Mouse (Mus musculus): ENCODE results near the gene Fam102b.

Fam102b gene

DNA sequence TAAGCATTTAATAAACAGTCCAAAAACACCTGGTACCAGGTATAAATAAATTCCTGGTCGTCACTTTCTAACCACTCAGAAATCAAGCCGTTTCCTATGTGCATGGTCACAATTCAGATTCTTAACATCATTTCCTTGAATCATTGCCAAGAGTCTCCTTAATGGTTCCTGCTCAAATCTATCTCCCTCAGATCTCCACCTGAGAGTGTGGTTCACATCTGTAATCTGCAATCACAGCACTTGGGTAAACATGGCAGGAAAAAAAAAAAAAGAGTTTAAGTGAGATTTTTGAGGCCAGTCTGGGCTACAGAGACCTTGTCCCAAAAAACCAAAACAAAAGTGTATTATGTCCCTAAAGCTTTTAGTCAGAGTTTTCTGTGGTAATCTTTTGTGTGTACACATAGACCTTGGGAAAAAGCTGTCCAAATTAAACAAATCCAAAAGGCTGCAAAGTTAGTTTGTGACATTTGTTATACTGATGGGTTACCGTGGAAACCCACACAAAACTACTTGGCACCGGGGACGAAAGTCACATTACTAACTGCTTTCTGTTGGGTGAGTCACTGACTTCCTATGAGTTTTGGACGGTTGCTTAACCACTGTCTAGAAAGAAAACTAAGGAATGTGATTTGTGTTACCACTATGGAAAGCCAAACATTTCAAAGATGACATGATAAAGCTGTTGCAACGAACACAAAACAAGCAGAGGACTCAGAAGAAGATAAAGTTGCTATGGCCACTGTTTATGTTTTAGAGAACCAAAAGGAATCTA, 16.7 kb downstream of the Fam102b start:
- DNase-seq: no peak

- no peak for DNase-seq
These were observed 19.2 kb downstream of the Fam102b start for GRCm38 (mm10) chr3:109008180-109008579.

DNA sequence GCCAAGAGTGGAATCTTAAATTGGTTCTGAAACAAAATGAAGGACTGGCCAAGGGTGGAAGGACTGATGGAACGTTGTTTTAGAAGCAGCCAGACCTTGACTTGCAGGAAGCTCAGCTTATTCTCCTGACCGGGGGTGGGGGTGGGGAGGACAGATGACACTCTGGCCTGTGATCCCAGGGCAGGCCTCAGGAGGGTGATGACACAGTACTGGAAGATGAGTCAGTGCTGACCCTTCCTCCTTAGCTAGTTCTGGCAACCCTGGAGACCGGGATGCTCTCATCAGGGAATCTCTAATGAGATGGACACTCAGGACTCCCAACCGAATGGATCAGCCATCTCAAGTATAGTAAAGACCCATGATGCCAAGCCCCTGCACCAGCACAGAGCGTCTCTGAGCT, 21.6 kb downstream of the Fam102b start:
- no peak for DNase-seq

- DNase-seq: no peak
These were observed 28.2 kb downstream of the Fam102b start for GRCm38 (mm10) chr3:108999173-108999572.

DNA sequence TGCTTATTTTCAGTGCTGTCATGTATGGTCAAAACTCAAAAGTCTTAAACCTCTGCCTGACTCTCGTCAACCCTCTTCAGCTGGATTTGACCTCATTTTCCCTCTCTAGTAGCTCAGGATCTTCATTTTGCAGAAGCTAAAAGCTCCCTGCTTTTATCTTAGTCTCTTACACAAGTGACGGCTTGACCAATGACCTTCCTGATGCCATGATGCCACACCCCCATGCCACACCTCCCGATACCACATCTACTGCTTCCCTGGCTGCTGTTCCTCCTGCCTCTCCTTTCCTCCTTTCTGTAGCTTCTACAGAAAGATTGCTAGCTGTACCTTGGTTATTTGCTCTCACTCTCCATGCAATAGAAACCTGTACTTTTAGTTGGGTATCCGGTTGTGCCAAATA, 29.6 kb downstream of the Fam102b start:
- DNase-seq: peak; percentile 57

DNA sequence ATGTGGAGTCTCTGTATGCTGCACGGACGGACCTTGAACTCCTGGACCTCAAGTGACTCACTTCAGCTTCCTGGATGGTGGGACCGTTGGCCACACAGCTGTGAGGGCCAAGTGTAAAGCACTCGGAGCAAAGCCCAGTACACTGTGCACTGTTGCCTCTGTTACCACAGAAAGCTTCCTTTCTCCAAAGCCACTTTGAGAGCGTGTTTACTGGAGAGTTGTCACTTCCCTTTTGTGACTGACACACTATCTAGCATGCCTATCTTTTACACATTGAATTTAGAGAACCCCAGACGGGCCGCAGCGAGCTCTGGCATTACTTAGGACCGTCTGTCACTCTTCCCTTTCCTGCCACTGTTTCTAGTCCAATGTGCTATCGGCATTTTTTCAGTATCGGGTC, 30.1 kb downstream of the Fam102b start:
- peak; percentile 20 for DNase-seq

DNA sequence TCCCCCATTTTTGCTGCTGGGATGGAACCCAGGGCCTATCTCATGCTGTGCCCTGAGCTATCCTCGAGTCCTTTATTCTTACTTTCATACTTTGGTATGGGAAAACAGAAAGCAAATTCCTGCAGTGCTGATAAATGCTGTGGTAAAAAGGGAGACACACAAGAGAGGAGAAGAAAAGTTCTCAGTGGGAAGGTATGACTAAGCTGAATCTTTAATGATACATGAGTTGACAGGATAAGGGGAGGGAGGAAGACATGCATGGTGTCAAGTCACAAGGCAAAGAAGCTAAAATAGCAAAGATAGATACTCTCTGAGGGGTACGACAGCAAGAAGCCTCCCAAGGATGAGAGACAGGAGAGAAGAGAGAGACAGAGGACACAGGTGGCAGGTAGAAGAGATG, 32.0 kb downstream of the Fam102b start:
- no peak for DNase-seq

GRCm38 (mm10) chr3:108994477-108994876, 32.9 kb downstream of the Fam102b start:
- no peak for DNase-seq

DNA sequence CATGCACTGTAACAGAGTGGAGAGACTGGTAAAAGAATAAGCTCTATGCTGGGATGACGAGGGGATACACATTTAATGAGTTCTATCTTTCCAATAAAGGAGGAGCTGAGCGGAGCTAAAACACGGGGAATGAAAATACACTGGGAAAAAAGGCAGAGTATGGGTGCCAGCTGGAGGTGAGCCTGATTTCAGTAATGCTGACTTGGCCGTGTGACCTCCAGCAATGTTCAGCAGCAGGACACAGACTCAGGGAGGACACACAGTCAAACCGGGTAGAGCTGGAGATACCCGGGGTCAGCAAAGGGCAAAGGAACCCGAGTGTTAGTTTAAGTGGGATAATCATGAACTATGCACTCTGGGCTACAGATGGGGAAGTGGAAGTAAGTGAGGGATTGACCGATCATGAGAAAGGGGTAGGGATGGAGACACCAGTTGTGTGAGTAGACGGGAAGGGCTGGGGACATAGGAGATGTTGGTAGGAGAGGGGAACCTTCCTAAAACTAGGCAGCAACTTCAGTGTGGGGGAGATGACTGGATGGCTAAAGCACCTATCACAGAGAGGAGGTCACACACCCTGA, 37.3 kb downstream of the Fam102b start:
- no peak for DNase-seq

GRCm38 (mm10) chr3:108987009-108987659, 40.3 kb downstream of the Fam102b start:
- DNase-seq: no peak

- no peak for DNase-seq
These were observed 40.9 kb downstream of the Fam102b start for GRCm38 (mm10) chr3:108986534-108986933.

GRCm38 (mm10) chr3:108983989-108984388, 43.4 kb downstream of the Fam102b start:
- DNase-seq: peak; percentile 54

DNA sequence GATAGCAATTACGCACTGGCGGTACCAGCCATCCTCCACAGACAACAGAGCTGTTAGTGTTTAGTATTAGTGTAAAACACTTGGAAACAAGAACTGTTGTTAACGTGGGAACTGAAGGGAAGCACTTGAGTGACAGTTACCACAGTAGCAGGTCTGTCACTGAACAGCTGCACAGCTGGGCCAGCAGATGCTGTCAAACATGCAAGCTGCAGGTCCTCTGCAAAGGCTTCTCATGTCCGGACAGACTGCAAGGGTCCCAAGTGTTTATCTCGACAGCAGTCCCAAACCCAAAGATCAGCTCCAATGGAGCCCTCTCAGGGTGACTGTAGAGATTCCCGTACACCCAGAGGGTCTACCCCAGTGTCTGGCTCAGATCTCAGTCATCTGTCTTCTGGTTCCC, 45.5 kb downstream of the Fam102b start:
- no peak for DNase-seq

DNA sequence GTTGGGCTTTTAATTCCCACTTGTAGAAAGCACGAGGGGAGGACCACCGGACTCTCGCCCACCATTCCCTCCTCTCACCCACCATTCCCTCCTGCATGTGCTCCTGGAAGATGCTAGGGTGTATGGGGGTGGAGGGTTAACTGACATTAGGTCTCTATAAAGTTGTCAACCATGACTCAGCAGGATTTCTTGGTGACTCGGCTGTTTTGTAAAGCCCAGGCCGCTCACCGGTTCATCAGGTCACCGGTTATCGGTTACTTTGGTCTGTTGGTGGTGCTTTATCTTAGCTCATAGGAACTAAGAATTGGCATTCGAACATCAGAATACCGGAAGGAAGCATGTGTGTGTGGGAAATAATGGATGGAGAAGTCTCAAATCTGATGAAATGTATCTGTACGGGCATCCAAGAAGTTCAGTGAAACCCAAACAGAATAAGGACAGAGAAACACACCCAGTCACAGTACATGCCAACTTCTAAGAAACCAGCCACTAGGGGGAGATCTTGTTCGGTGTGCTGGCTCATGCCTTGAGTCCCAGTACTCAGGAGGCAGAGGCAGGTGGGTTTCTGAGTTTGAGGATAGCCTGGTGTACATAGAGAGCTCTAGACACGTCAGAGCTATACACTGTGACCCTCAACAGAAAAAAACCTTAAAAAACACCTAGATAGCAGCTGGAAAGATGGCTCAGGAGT, 49.9 kb downstream of the Fam102b start:
- DNase-seq: peak; percentile 30

DNA sequence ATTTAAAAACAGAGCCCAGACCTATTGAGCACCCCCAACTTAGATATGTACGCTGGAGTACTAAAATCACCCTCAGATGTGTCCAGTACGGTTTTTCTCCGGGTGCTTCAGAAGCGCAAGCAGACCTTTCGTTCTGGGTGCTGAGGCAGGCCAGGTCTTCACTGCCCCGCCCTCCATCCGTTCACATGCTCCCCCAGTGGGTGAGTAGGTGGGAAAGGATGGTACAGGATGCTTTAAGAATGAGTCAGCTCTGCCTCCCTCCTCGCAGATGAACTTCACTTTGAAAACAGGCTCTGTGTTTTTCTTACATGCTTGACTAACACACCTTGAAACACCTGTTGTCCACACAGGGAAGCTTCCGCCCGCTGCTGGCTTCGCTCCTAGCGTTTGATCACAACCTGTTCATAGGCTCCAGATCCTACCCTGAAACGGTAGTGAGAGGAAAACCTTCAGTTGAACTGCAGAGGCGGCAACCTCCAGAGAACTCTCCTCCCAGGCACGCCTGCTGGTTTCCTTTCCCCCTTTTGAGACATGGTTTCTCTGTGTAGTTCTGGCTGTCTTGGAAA, 52.4 kb downstream of the Fam102b start:
- DNase-seq: no peak

DNA sequence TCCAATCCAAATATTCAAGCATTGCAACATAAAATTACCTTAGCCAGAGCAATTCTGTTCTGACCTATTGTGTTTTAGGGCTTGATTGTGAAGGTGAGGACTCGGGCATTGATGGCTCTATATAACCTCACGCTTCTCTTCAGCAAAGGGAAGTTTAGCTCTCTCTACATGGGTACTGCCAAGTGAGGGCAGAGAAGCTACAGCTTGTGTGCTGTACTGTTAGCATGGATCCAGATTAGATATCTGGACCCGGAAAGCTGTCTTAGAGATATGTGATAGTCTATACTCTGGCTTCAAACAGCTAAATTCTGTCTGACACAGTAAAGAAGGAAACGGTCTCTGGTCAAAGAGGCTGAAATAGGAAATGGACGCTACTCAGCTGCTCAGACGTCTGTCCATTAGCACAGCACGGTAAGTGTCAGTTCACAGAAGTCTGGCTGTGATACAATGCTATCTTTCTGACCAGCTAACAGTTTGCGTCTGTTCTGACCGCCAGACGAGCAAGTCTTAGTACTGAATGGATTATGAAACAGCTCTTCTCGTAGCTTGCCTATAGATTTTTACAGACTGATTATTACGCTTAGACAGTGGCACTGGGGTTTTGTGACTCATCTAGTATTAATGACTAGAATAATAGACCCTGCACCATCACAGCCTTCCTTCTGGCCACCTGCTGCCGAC, 53.3 kb downstream of the Fam102b start:
- no peak for DNase-seq

- no peak for DNase-seq
These were observed 61.4 kb downstream of the Fam102b start for GRCm38 (mm10) chr3:108966051-108966450.

GRCm38 (mm10) chr3:108964361-108965044, 62.9 kb downstream of the Fam102b start:
- DNase-seq: no peak

DNA sequence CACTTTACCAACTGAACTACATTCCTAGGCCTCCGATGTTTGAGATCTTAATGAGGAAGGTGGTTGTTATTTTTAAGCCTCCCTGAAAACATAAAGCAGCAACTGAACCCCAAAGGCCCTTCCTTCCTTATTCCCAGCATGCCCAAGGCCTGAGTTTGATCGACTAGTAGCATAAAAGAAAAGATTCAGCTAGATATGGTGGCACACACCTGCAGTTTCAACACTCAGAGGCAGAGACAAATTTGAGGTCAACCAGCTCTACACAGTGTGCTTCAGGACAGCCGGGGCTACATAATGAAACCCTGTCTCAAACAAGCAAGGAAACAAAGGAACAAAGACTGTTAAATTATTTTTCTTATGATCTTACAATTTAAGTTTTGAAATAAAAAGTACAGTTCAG, 63.6 kb downstream of the Fam102b start:
- DNase-seq: no peak

- no peak for DNase-seq
These were observed 64.1 kb downstream of the Fam102b start for GRCm38 (mm10) chr3:108963278-108963677.

DNA sequence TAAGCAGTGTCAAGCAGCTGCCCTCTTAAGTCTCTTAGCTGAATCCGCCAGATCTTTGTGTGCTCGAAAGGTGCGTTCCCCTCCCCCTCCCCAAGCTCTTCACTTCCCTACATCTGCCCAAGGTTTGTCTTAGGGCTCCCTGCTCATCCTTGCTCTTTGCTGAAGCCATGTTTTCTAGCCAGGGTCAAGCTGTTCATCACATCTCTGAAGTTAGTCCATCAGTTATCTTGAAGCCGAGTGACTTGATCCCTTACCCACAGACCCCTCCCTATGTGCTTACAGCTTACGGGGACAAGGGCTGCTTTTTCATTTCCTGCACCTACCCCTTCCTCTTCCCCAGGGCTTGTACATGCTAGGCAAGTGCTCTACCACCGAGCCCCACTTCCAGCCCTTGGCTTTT, 65.8 kb downstream of the Fam102b start:
- no peak for DNase-seq

GRCm38 (mm10) chr3:108961226-108961625, 66.2 kb downstream of the Fam102b start:
- DNase-seq: no peak

Data from liver (tissue).